Mouse (Mus musculus): ENCODE results near the gene Ccl6.
"Not testable (repeated sequence)": the region's sequence is repeated elsewhere in the genome, so short reads cannot be mapped to it uniquely, and the experiment has no call there.

Gene Ccl6

DNA sequence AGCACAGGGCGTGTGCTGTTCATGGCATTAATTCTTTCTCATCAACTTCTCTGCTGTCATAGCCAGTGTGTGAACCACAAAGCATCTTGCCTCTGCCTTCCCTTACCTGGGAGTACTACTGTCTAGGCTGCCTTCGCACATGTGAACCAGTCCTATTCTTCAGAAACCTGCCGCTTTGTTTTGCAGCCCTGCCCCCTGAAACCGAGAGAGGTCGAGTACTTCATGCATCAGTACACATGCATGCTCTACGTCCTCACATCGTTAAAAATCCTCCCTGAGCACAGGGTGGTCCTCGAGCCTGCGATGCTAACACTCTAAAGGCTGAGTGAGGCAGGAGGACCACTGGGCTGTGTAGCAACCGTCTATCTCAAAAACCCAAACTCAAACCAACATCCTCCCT is 35.8 kb downstream of the Ccl6 start:
- DNase-seq = no peak

GRCm38 (mm10) chr11:83556085-83556781 is 36.7 kb downstream of the Ccl6 start:
- DNase-seq = peak; percentile 50

- no peak for DNase-seq
These were observed 41.2 kb downstream of the Ccl6 start for GRCm38 (mm10) chr11:83551668-83552067.

DNA sequence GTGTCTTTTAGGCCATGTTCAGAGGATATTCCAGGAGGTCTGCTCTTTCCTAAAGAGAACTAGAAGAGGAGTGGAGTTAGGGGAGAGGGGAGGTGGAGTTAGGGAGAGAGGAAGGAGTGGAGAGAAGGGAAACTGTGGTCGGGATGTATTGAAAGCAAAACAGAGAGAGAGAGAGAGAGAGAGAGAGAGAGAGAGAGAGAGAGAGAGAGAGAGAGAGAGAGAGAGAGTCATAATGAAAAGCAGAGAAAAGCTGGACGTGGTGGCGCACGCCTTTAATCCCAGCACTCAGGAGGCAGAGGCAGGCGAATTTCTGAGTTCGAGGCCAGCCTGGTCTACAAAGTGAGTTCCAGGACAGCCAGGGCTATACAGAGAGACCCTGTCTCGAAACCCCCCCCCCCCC is 41.9 kb downstream of the Ccl6 start:
- not testable (repeated sequence) for DNase-seq

GRCm38 (mm10) chr11:83550186-83550632 is 42.7 kb downstream of the Ccl6 start:
- no peak for DNase-seq

GRCm38 (mm10) chr11:83544214-83544613 is 48.7 kb downstream of the Ccl6 start:
- DNase-seq = no peak

GRCm38 (mm10) chr11:83541415-83541814 is 51.5 kb downstream of the Ccl6 start:
- no peak for DNase-seq

GRCm38 (mm10) chr11:83540931-83541330 is 52.0 kb downstream of the Ccl6 start:
- DNase-seq = no peak

- peak; percentile 48 for DNase-seq
These were observed 54.1 kb downstream of the Ccl6 start for GRCm38 (mm10) chr11:83538705-83539314.
